Mouse (Mus musculus) C2C12 (cell line): Measurements from ENCODE around the gene Dclk3.

ENCODE experiments used
- CTCF ChIP-seq: IDR thresholded peaks from one replicate; pipeline ENCODE4 v1.5.1; 2011; ENCODE audit not compliant: control insufficient read depth, insufficient read depth, insufficient read length
- MYOD1 ChIP-seq: IDR thresholded peaks from one replicate; pipeline ENCODE4 v1.6.1; 2011; ENCODE audit warnings: low read depth; ENCODE audit not compliant: control insufficient read depth, insufficient read length
- USF1 ChIP-seq: IDR thresholded peaks from one replicate; pipeline ENCODE4 v1.6.1; 2011; ENCODE audit warnings: low read depth, mild to moderate bottlenecking, control low read depth, moderate library complexity

- TF ChIP-seq CTCF: no peak
- no peak for TF ChIP-seq USF1
- TF ChIP-seq MYOD1: no peak
These were observed 40.8 kb upstream of the Dclk3 start for GRCm38 (mm10) chr9:111398059-111398458.
